Mouse (Mus musculus): Measurements from ENCODE around the gene Hoxb13.

The Hoxb13 gene

DNA sequence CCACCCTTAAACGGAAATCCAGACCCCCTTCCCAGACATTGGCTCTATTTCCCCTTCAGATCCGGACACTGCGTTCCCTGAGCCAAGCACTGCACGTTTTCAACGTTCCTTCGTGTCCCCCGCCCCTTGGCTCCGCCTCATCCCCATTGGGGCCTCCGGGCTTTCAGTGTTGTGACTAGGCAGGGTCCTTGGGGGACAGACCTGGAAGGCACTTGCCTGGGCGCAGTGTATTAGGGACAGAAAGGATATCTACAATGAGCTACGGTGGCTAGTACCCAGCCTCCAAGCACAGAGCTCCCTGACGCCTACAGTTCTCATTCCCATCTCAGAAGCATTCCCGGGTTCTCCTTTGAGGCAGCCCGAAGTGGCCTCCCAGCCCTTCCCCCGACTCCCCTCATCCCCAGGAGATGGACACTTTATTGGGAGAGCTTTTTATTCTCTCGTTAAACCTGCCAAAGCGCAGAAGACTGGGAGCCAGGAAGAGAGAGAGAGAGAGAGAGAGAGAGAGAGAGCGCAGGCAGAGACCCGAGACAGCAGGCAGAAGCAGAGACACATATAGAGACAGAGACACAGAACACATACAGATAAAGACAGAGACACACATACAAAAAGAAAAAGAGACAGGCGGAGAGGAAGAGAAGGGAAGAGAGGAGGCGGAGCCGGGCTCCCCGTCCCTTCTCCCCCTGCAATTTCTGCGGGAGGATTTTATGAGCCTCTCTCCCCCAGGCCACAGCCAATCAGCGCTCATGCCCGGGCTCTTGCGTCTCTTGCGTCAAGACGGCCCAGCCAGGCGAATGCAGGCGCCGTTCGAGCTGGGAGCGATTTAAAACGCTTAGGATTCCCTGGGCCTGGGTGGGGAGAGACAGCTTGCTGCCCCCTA is at the start of gene Hoxb13:
Gene Hoxb13, plus strand, starts transcription at position 796 of the 880 bp plus-strand sequence.
- peak; percentile 29 for DNase-seq (ENCODE audit: low read depth, low spot score)

DNA sequence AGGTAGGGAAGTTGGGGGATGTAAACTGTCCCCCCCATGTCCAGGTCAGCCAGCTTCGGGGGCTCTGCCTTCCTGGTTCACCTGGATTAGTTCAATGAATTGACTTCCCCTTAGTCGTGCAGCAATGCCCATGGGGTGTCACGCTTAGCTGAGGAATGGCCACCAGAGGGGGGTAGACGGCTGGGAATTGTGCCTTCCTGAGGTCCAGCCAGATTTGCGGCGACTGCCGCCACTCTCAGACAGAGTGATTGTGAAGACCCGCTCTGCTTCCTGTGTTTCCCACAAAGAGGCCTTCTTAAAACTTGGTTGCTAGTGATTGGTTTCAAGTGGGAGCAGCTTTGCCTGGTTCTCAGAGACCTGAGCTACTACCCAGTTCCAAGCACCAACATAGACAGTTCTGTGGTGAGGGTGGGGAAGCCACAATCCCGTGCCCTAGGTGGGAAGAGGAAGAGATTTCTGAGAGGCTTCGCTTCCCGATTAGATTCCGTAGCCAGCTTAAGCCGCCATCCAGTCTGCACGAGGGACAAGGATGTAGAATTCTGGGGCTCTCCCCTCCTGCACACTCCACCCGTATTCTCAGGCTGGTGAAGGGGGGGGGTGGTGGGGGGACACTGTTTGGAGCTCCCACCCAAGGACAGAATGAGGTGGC is 48.4 kb upstream of the Hoxb13 start:
- peak; percentile 61 for DNase-seq (ENCODE audit: low read depth, low spot score)

DNA sequence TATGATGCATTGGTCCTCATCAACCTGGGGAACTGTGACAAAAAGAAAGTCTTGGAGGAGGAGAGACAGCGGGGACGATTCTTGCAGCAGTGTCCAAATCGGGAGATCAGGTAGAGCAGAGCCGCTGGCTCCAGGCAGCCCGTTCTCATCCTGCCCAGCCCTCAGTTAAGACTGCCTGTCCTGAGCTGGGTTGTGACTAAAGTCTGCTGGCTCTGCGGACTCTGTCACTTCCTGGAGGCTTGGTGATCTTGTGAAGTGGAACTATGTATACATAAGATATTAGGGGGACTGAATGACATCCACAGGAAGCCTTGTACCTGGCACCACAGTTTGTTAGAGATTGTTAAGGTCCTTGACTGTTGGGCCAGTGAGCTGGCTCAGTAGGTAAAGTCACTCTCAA is 46.6 kb upstream of the Hoxb13 start:
- no peak for DNase-seq (ENCODE audit: low read depth, low spot score)

DNA sequence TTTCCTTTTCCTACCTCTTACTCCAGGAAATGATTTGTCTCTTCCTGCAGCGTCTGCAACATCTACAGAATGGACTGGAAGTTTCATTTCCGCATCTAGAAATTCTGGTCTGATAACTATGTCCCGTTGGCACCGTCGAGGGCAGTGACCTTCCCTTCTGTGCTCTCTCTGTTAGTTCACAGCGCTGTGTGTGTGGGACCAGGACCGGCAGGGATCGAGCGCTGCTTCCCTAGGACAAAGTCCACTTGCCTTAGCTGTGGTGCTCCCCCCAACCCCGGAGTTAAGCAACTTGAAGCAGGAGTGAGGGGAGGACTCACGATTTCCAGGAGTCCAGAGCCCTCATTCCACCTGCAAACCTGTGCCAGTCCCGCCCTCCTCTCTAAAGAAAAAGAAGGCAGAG is 29.3 kb upstream of the Hoxb13 start:
- no peak for DNase-seq (ENCODE audit: low read depth, low spot score)

DNA sequence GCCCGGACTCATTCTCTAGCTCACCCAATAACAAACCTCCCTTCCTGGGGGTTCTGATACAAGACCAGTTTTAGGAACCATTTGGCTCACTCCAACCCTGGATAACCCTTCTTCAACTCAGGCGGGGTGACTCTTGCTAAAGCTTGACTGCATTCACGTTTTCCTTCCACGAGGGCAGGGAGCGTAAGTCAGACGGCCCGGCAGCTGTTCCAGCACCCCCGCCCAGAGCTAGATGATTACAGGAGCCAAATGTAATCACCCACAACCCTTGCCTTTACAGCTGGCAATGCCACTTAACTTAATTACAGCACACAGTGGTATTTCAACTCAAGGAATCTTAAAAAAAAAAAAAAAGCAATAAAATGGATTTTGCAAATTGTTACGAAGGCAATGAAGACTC is 26.0 kb upstream of the Hoxb13 start:
- no peak for DNase-seq (ENCODE audit: low read depth, low spot score)

DNA sequence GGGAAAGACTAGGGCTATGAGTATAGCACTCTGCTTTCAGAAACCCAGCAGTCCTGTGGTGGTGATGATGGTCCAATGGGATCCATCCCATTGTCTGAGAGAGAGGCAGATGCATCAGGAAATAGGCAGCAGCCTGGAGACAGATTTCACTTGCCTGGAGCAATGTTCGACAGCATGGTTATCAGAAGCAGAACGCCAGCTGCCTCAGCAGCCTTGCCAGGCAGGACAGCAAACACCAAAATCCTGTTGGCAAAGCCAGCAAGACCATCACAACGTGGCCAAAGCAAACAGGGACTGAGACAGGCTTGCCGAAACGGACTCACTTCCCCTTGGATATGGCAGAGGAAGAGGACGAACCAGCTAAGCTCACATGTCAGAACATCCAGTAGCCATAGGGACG is 25.1 kb upstream of the Hoxb13 start:
- DNase-seq (ENCODE audit: low read depth, low spot score) = no peak

DNA sequence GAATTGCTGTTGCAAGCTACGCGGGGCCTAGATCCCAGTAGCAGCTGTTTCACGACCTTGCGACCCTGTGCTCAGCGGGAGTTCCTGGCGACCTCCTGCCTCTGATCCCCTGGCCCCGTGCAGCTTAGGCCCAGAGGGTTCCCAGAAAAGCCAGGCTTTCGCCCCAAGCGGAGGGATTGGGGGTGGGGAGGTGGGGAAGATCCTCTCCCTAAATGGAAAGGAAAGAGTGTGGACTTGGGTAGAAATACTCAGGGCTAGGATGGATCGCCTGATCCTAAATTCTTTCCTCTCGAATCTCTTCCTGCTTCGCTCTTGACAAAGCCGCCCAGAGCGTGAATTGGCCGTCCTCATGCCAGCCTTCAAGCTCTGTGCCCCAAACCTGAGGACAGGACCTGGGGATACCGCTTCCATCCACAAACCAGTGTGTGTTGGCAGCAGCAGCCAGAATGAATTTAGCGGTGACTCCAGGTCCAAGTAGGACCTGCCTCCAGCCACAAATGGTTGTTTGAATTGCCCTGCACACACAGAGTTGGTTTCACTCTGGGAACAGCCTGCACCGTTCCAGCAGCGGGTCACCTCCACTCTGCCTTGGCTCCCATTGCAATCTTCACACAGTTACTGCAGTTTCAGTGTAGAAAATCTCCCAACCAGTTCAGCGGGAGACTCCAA is 23.3 kb upstream of the Hoxb13 start:
- no peak for DNase-seq (ENCODE audit: low read depth, low spot score)

DNA sequence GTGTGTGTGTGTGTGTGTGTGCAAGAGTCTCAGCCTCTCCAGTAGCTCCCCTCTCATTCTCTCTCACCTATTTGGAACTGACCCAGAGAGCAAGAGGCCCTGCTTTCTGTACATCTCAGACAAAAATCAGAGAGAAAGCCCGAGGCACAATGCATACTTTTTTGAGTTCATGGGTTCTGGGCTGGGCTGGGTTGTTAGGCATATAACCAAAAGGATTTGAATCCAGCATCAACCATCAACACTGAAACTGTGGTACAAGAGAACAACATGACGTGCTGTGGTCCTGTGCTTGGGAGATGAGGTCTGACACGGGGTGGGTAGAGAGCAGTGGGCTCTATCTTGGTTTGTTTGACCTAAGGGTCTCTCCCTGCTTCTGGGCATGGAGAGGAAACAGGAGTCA is 22.5 kb upstream of the Hoxb13 start:
- DNase-seq (ENCODE audit: low read depth, low spot score) = no peak

DNA sequence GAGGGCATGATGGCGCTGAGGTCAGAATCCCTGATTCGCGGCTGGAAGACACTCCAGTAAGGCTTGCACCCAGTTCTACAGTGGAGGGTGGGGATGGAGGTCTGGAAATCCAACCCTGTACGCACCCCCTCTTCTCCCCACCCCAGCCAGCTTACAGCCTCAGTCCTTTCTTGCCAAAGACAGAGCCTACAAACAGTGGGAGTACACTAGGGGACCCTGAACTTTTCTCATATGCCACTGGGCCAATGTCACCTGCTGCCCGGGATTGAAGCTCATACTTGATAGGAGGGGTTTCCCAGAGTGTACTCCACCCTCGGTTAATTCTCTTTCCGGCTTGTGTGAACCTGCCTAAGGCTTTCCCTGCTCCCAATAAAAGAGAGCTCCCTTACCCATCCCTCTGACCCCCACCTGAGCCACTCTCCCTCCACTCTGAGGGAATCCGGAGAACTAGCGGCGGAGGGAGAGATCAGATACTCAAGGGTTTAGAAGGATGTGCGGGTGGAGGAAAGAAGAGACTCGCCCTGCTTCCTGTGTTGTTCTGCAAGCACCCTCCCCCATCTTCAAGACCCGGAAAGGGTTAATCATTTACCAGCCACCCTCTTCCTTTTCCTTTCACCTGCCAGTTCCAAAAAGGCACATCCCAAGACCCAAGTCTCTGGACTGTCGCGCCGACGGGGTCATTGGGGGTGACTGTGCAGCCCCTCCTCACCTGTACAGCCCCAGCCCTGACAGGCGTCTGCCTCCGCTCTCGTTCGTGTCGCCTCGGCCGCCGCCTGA is 21.4 kb upstream of the Hoxb13 start:
- DNase-seq (ENCODE audit: low read depth, low spot score) = no peak

DNA sequence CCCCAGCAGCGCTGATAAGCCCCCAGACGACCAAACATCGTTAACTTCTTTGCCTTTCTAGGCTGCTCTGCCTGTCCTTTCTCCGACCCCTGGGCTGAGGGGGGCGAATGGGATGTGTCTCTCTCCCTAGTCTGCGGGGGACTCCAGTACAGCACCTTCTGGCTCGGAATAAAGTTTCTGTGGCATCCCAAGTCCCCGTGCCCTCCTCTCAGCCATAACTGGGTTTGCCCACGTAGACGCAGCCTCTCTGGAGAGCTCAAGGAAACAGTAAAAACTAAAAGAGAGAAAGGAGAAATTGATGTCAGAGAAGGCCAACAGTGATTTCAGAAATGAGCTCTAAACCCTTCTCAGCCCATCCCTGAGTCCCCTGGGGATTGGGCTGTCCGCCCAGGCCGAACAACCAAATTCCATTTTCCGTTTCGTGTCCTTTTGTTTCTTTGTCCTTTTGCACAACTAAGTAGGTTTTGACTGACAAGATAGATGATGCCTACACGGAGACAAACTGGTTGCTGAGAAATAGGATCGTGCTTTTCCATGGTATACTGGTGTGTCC is 20.8 kb upstream of the Hoxb13 start:
- DNase-seq (ENCODE audit: low read depth, low spot score) = no peak

DNA sequence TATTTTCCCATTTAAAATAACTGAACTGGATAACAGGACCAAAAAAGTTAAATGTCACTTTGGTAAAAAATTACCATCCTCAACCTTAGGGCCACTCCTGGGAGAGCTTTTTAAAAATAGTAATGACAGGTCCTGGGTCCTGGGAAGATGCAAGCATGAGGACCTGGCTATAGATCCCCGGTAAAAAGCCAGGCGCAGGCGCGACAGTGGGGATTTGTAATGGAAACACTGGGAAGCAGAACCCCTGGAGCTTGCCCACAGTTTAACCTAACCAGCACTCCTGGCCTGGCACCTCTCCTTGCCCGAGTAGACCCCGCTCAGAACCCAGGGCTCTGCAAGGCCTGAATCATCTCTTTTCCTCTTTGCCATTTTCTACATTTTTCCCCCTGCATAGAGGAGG is 19.2 kb upstream of the Hoxb13 start:
- DNase-seq (ENCODE audit: low read depth, low spot score) = no peak

DNA sequence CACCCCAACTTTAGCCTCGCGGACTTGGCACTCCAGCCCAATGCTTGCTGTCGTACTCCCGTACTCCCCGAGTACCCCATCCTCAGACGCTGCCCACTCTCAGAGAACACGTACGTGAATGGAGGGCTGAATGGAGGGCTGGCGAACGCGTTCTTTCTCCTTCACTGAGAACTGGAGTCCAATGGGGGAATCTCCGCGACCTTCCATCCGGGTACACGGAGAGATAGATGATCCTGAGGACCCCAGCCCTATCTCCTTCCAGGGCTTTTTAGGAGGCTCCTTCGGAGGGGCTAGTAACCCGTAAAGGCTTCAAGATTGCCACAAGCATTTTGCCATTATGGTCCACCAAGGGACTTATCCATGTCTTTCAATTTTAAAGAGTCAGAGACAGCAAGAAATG is 18.6 kb upstream of the Hoxb13 start:
- DNase-seq (ENCODE audit: low read depth, low spot score) = no peak

DNA sequence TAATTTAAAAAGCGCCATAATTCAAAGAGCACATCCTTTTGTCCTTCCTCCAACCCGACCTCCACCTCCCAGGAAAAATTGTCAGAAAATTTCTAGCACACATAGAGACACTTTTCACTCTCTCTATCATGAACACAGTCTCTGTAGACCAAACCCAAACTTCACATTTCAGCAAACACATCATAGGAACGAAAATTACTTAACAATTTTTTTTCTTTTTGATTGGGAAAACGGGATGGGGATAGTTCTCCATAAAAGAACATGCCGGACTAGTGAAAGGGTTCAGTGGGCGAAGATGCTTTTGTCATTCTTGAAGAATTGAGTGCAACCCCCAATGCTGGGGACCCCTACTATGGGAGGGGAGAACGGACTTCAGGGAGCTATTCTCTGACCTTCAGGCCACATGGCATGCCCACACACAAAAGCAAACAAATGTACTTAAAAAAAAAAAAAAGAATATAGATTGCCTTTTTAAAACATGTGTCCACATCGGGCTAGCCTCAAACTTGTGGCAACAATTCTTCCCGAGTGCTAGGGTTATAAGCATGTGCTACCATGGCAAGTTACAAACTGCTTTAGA is 18.1 kb upstream of the Hoxb13 start:
- no peak for DNase-seq (ENCODE audit: low read depth, low spot score)

DNA sequence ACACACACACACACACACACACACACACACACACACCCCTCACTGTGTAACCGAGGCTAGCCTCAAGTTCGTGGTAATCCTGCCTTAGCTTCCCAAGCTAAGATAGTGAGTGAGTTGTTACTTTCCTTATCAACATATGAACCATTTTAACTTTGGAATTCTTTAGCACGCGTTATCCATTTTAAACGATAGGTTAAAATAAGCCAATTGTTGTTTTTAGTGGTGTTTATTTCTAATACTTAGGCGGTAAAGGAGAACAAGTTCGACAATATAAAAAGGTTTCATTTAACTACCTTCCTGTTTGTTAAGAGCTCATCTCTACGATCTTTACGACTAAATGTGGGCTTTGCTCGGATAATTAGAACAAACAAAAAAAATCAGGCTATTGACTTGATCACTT is 17.3 kb upstream of the Hoxb13 start:
- DNase-seq (ENCODE audit: low read depth, low spot score) = no peak

DNA sequence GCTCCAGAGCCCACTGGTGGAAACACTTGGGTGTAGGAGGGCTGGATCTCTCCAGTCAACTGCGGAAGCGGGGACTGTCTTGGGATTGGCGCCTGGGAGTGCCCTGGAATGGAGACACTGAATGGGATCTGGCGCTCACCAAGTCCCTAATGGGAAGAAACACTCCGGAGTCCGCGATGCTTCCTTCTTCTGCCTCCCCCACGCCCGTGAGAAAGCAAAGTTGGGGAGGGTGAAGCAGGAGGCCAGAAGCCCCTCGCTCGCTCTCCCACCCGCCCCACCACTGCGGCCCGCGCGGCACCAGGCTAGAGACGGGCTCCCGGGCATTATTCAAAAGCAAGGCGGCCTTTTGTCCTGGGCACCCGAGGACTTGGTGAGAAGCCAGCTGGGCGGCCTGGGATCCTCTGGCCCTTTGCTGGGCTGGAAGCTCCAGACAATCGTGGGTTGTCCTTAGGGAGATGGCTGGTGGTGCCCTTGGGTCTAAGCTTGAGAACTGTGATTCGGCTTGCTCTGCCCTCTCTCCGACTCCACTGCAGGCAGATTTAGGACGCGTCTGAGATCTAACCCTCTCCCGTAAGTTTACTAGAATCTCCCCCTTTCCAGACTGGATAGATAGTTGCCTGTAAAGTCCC is 16.5 kb upstream of the Hoxb13 start:
- DNase-seq (ENCODE audit: low read depth, low spot score) = no peak

DNA sequence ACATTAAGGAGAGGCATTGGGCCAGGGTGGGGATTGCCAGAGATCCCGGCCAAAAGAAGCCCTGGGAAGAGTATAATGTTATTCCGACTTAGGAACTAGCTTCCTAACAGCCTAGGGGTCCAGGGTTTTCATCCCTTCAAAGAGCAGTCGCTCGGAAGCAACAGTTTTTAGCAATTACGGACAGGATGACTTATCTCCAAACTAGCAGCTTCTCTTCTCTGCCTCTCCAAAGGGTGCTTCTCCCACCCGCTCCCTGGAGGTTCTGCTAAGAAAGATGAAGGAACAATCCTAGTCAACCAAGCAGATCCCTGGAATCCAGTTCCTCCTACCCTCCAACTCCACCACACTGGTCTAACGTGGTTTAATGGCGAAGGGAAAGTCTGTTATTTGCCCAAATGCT is 15.8 kb upstream of the Hoxb13 start:
- no peak for DNase-seq (ENCODE audit: low read depth, low spot score)

DNA sequence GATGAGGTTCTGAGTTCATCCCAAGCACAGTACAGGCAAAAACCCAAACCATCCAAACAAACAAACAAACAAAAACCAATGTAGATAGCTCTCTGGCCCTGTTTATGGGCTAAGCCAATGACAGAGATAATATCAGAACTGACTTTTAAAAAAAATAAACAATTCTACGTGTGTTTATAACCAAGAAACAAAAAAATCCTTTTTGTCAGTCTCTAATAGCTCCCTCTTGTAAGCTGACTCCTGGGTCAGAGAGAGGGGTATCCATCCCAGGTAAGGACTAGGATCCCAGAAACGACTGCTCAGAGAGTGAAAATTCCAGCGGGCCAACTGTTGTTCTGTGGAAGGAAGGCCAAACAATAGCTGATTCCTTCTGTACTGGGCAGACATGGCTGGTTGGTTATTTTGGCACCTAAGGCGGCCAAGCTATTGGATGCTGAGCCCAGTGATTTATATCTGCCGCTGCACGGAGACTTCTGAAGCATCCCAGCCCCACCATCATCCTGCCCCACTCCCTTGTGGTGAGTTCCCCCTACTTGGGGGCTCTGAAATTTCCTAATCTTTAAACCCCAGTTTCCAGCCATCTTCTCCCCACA is 15.1 kb upstream of the Hoxb13 start:
- no peak for DNase-seq (ENCODE audit: low read depth, low spot score)

DNA sequence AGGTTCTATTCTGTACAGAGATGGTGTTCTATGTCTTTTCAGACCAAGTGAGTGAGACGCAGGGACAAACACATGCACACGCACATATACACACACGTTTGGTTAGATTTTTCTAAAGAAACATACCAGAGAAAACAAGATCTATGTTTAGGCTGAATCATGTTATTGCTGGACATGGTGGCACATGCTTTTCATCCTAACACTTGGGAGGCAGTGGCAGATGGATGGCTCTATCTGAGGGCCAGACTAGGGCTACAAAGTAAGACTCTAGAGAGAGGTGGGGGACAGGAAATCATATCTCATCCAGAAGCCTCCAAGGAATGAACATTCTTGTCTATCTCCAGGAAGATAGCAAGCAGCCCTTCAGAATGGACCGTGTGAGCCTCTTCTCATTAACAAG is 13.1 kb upstream of the Hoxb13 start:
- no peak for DNase-seq (ENCODE audit: low read depth, low spot score)

DNA sequence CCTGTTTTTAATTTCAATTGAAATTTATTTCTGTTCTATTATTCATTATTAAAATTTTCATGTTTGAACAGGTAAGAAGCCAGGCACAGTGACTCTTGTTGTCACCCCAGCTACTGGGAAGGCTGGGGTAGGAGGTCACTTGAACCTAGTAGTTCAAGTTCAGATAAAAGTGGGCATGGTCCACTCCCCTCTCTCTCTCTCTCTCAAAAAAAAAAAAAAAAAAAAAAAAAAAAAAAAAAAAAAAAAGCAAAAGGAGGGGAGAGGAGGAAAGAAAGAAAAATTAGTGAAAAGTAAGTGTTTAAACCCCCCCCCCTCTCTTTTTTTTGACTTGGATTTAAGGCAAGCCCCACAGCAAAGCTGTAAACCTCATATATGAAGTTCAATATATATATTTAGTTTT is 9.9 kb upstream of the Hoxb13 start:
- DNase-seq (ENCODE audit: low read depth, low spot score) = no peak

DNA sequence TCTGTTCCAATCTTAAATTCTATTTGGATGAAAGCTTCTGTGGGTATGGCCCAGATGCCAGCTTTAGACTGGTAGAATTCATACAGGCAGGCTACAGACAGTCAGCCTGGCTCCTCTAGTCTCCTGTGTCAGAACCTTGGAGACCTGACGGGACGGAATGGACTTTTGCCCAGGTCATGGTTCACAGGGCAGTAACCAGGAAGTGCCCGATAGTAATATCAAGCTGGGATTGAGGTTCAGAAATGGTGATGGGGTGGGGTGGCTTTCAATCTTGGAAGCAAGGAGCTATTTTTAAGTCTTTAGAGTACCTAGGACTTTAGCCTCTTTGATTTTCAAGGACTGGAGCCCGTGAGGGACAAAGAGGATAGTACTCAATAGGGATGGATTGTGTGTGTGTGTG is 6.8 kb upstream of the Hoxb13 start:
- no peak for DNase-seq (ENCODE audit: low read depth, low spot score)
